Mouse (Mus musculus) MEL (cell line): ENCODE data around the gene Sp2. TPM values are rescaled to one million over a fixed set of nuclear protein-coding genes. Genes with fewer than 3 reads are reported as not detected.

Source experiments
- DNase-seq: peaks from one replicate; pipeline ENCODE4 v3.0.0; 2011; ENCODE audit warnings: low read depth, low spot score
- H3K27ac ChIP-seq: 2 replicates; pipeline ENCODE4 v1.5.1; 2012; ENCODE audit warnings: low read depth, mild to moderate bottlenecking, control low read depth, low read length, moderate library complexity; ENCODE audit not compliant: control insufficient read depth
- H3K27me3 ChIP-seq, 2 experiments: fragments of 150-350 bp in 1 of 2; sonication (generic) in 1 of 2; 2 replicates each; pipeline ENCODE4 v1.6.1; 2012; ENCODE audit warnings: low read length in 2 of 2, mild to moderate bottlenecking in 2 of 2, improper control_type of control experiment in 1 of 2, moderate library complexity in 1 of 2; ENCODE audit not compliant: insufficient read depth in 2 of 2, control insufficient read depth in 1 of 2
- H3K36me3 ChIP-seq, 2 experiments: 2 replicates each; pipeline ENCODE4 v1.6.1; 2012 to 2014; ENCODE audit warnings: low read length in 2 of 2, improper control_type of control experiment in 1 of 2, inconsistent platforms in 1 of 2, mild to moderate bottlenecking in 1 of 2; ENCODE audit not compliant: insufficient read depth in 2 of 2, control insufficient read depth in 1 of 2
- H3K4me1 ChIP-seq, 2 experiments: fragments of 150-350 bp in 1 of 2; sonication (generic) in 1 of 2; 2 replicates each; pipeline ENCODE4 v1.6.1; 2012; ENCODE audit warnings: low read length in 2 of 2, improper control_type of control experiment in 1 of 2, mild to moderate bottlenecking in 1 of 2; ENCODE audit not compliant: insufficient read depth in 2 of 2, control insufficient read depth in 1 of 2
- H3K4me3 ChIP-seq, 2 experiments: fragments of 150-350 bp in 1 of 2; sonication (generic) in 1 of 2; 2 replicates each; pipeline ENCODE4 v1.5.1; 2012; ENCODE audit warnings: low read depth in 2 of 2, low read length in 2 of 2, mild to moderate bottlenecking in 2 of 2, moderate library complexity in 2 of 2, control low read depth in 1 of 2, improper control_type of control experiment in 1 of 2; ENCODE audit not compliant: control insufficient read depth in 1 of 2, insufficient read depth in 1 of 2
- H3K79me2 ChIP-seq: 2 replicates; pipeline ENCODE4 v1.6.1; 2012; ENCODE audit warnings: mild to moderate bottlenecking, low read length, moderate library complexity; ENCODE audit not compliant: control insufficient read depth, poor library complexity, insufficient read depth
- H3K9ac ChIP-seq: 2 replicates; pipeline ENCODE4 v1.6.1; 2012; ENCODE audit warnings: low read depth, mild to moderate bottlenecking, control low read depth, low read length, moderate library complexity; ENCODE audit not compliant: control insufficient read depth, poor library complexity, severe bottlenecking
- H3K9me3 ChIP-seq: fragments of 150-350 bp; sonication (generic); replicated peaks from 2 replicates; pipeline ENCODE4 v1.6.1; 2012; ENCODE audit warnings: mild to moderate bottlenecking, low read length, improper control_type of control experiment, moderate library complexity; ENCODE audit not compliant: insufficient read depth
- CHD1 ChIP-seq: IDR thresholded peaks from 2 replicates; pipeline ENCODE4 v1.6.1; 2012; ENCODE audit warnings: low read depth, mild to moderate bottlenecking, inconsistent platforms, low read length, improper control_type of control experiment
- CHD2 ChIP-seq: IDR thresholded peaks from 2 replicates; pipeline ENCODE4 v1.6.1; 2011; ENCODE audit warnings: low read length, improper control_type of control experiment
- CTCF ChIP-seq, 3 experiments: IDR thresholded peaks in 2 of 3; conservative IDR thresholded peaks in 1 of 3; 2 replicates each; pipeline ENCODE4 v1.5.1; 2011 to 2012; ENCODE audit warnings: low read length in 3 of 3, low read depth in 2 of 3, mild to moderate bottlenecking in 2 of 3, improper control_type of control experiment in 1 of 3, inconsistent platforms in 1 of 3, mixed read lengths in 1 of 3, moderate library complexity in 1 of 3; ENCODE audit not compliant: control insufficient read depth in 1 of 3, insufficient read depth in 1 of 3, poor library complexity in 1 of 3, severe bottlenecking in 1 of 3
- EP300 ChIP-seq, 2 experiments: IDR thresholded peaks; 2 replicates each; pipeline ENCODE4 v1.6.1; 2011; ENCODE audit warnings: improper control_type of control experiment in 2 of 2, low read length in 2 of 2, low read depth in 1 of 2, mild to moderate bottlenecking in 1 of 2
- KAT2A ChIP-seq: conservative IDR thresholded peaks from 2 replicates; pipeline ENCODE4 v1.6.1; 2012; ENCODE audit warnings: low read depth, low read length, improper control_type of control experiment, inconsistent platforms
- MAFK ChIP-seq: IDR thresholded peaks from 2 replicates; pipeline ENCODE4 v1.6.1; 2011; ENCODE audit warnings: low read depth, mild to moderate bottlenecking, low read length, improper control_type of control experiment, borderline replicate concordance
- MAZ ChIP-seq: IDR thresholded peaks from 2 replicates; pipeline ENCODE4 v1.6.1; 2012; ENCODE audit warnings: low read depth, mild to moderate bottlenecking, inconsistent platforms, low read length, improper control_type of control experiment
- MEF2A ChIP-seq: IDR thresholded peaks from 2 replicates; pipeline ENCODE4 v1.6.1; 2014; ENCODE audit warnings: low read depth, mild to moderate bottlenecking, inconsistent platforms, low read length, improper control_type of control experiment; ENCODE audit not compliant: poor library complexity, insufficient replicate concordance, severe bottlenecking; ENCODE audit errors: extremely low read depth
- MXI1 ChIP-seq: IDR thresholded peaks from 2 replicates; pipeline ENCODE4 v1.6.1; 2011; ENCODE audit warnings: mild to moderate bottlenecking, low read depth, low read length, improper control_type of control experiment
- MYB ChIP-seq: IDR thresholded peaks from 2 replicates; pipeline ENCODE4 v1.6.1; 2011; ENCODE audit warnings: mild to moderate bottlenecking, low read depth, low read length, improper control_type of control experiment
- NELFE ChIP-seq: IDR thresholded peaks from 2 replicates; pipeline ENCODE4 v1.6.1; 2011; ENCODE audit warnings: low read depth, low read length, improper control_type of control experiment
- RAD21 ChIP-seq: IDR thresholded peaks from 2 replicates; pipeline ENCODE4 v1.6.1; 2011; ENCODE audit warnings: mild to moderate bottlenecking, low read depth, low read length, improper control_type of control experiment
- RCOR1 ChIP-seq: IDR thresholded peaks from 2 replicates; pipeline ENCODE4 v1.6.1; 2012; ENCODE audit warnings: low read depth, mild to moderate bottlenecking, inconsistent platforms, low read length, improper control_type of control experiment
- SMC3 ChIP-seq: IDR thresholded peaks from 2 replicates; pipeline ENCODE4 v1.6.1; 2011; ENCODE audit warnings: low read depth, low read length, improper control_type of control experiment
- TAL1 ChIP-seq: IDR thresholded peaks from 2 replicates; pipeline ENCODE4 v1.6.1; 2012; ENCODE audit warnings: mild to moderate bottlenecking, inconsistent platforms, low read length, moderate library complexity, mixed read lengths
- TBP ChIP-seq: IDR thresholded peaks from 2 replicates; pipeline ENCODE4 v1.8.0; 2011; ENCODE audit warnings: low read depth, low read length, improper control_type of control experiment
- UBTF ChIP-seq: IDR thresholded peaks from 2 replicates; pipeline ENCODE4 v1.6.1; 2012; ENCODE audit warnings: low read depth, mild to moderate bottlenecking, inconsistent platforms, low read length, improper control_type of control experiment, moderate library complexity, borderline replicate concordance; ENCODE audit not compliant: insufficient read depth
- USF1 ChIP-seq: IDR thresholded peaks from 2 replicates; pipeline ENCODE4 v1.6.1; 2014; ENCODE audit warnings: low read depth, mild to moderate bottlenecking, inconsistent platforms, low read length, improper control_type of control experiment, moderate library complexity
- ZC3H11A ChIP-seq: IDR thresholded peaks from 2 replicates; pipeline ENCODE4 v1.6.1; 2012; ENCODE audit warnings: low read depth, mild to moderate bottlenecking, inconsistent platforms, low read length, improper control_type of control experiment
- polyA plus RNA-seq, 2 experiments: library from polyadenylated mRNA; stranded (reverse) in 1 of 2; unstranded in 1 of 2; fragments of >175 nt in 1 of 2; fragments of >200 nt in 1 of 2; gene quantifications; 2 replicates each; pipeline versions ENCODE4 v1.2.1 to v1.2.4; 2012; ENCODE audit warnings: low replicate concordance in 2 of 2, low read depth in 1 of 2; ENCODE audit not compliant: insufficient read length in 2 of 2, insufficient read depth in 1 of 2, missing spikeins in 1 of 2
- total RNA-seq: library from RNA; depleted of rRNA; stranded (reverse); fragments of 300-350 nt; gene quantifications from 2 replicates; pipeline ENCODE4 v1.2.3, GENCODE M21; 2012

Gene Sp2
- total and polyA plus RNA-seq, 3 experiments: 1.4 to 20.3 TPM; not detected in 1

- no peak overlapping the region for H3K27ac ChIP-seq
- TF ChIP-seq UBTF (no peak), RAD21 (no peak), MAFK (no peak), USF1 (no peak), TAL1 (no peak), CHD1 (no peak), CHD2 (no peak), MYB (no peak), MEF2A (no peak), KAT2A (no peak), MAZ (no peak), NELFE (no peak), EP300 (IDR thresholded peaks at IDR 0.05; ENCODE audit: low read depth in 1 of 2, low read length in 2 of 2) (no peak), TBP (no peak), RCOR1 (no peak)
- H3K9ac ChIP-seq: no peak overlapping the region
- DNase-seq: no peak
- H3K27me3 ChIP-seq: no peaks in the 10 kb centered on the region
- H3K9me3 ChIP-seq: no peaks in the 10 kb centered on the region
- peaks cover 0 to 27% of the 10 kb centered on the region in 2 experiments; a peak in 2 of 4 replicates for H3K36me3 ChIP-seq
- H3K79me2 ChIP-seq: peaks cover 2% of the 10 kb centered on the region
- peaks cover 12 to 28% of the 10 kb centered on the region in 2 experiments for H3K4me1 ChIP-seq
- H3K4me3 ChIP-seq: no peak overlapping the region
These were observed 44.3 kb downstream of the Sp2 start for GRCm38 (mm10) chr11:96938426-96938800.

GRCm38 (mm10) chr11:96937549-96938425 lies 45.0 kb downstream of the Sp2 start:
- no peaks in the 10 kb centered on the region for H3K27me3 ChIP-seq
- H3K27ac ChIP-seq: no peak overlapping the region
- H3K79me2 ChIP-seq: no peaks in the 10 kb centered on the region
- H3K4me3 ChIP-seq: no peak overlapping the region
- no peaks in the 10 kb centered on the region for H3K9me3 ChIP-seq
- TF ChIP-seq ZC3H11A (peak; percentile 29; the same call in 1 of the 2 replicates), MXI1 (no peak), CTCF (IDR thresholded peaks at IDR 0.05 in 2 of 3, conservative IDR thresholded peaks at IDR 0.05 in 1 of 3; ENCODE audit: control insufficient read depth in 1 of 3, insufficient read depth in 1 of 3, low read depth in 2 of 3, low read length in 3 of 3, poor library complexity in 1 of 3, severe bottlenecking in 1 of 3) (peak; percentile 65 to 69 (median 68)), SMC3 (peak; percentile 65), RAD21 (peak; percentile 43)
- TF ChIP-seq, all 39 proteins: peak for 4
- peaks cover 9 to 22% of the 10 kb centered on the region in 2 experiments for H3K4me1 ChIP-seq
- no peak overlapping the region for H3K9ac ChIP-seq
- no peak for DNase-seq
- H3K36me3 ChIP-seq: peaks cover 0 to 21% of the 10 kb centered on the region in 2 experiments; a peak in 2 of 4 replicates
